Mouse (Mus musculus) bone marrow macrophage, adult 2 months (primary cell): Measurements from ENCODE around the gene Psmd2.

Source experiments
- CTCF ChIP-seq: IDR thresholded peaks from 2 replicates; pipeline ENCODE4 v1.5.1; 2012; ENCODE audit warnings: low read depth, mild to moderate bottlenecking, low read length, moderate library complexity
- POLR2A ChIP-seq: IDR thresholded peaks from 2 replicates; pipeline ENCODE4 v1.6.1; 2012; ENCODE audit warnings: mild to moderate bottlenecking, low read depth, low read length, borderline replicate concordance

DNA sequence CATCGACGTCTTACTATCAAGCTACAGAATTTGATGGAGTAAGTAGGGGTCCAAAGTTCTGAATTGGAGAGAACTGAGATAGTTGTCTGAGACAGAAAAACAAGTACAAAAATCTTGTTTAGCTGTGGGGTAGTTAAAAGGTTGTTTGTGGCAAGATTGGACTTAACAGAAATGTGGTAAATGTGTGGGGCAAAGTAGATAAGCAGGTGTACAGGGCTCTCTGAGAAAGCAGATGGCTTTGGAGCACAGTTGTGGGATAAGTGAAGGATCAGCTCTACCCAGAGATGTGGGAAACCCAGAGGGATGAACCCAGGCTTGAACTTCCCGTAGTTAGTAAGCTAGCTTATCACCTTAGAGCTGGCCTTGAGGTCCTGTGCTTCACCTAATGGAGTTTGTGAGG, 39.3 kb downstream of the Psmd2 start:
- TF ChIP-seq POLR2A = no peak
- TF ChIP-seq CTCF = no peak
